Mouse (Mus musculus) C2C12 (cell line): Measurements from ENCODE around the gene Thnsl2.

Experiments
- CEBPB ChIP-seq: IDR thresholded peaks from one replicate; pipeline ENCODE4 v1.6.1; 2011; ENCODE audit warnings: low read depth, mild to moderate bottlenecking, control low read depth, moderate library complexity
- CTCF ChIP-seq: IDR thresholded peaks from one replicate; pipeline ENCODE4 v1.5.1; 2011; ENCODE audit not compliant: control insufficient read depth, insufficient read depth, insufficient read length
- MAX ChIP-seq: IDR thresholded peaks from one replicate; pipeline ENCODE4 v1.6.1; 2011; ENCODE audit warnings: mild to moderate bottlenecking, control low read depth
- MYOD1 ChIP-seq: IDR thresholded peaks from one replicate; pipeline ENCODE4 v1.6.1; 2011; ENCODE audit warnings: low read depth; ENCODE audit not compliant: control insufficient read depth, insufficient read length
- MYOG ChIP-seq: IDR thresholded peaks from one replicate; pipeline ENCODE4 v1.6.1; 2011; ENCODE audit not compliant: control insufficient read depth, insufficient read length; ENCODE audit errors: extremely low read depth
- USF1 ChIP-seq: IDR thresholded peaks from one replicate; pipeline ENCODE4 v1.6.1; 2011; ENCODE audit warnings: low read depth, mild to moderate bottlenecking, control low read depth, moderate library complexity

- TF ChIP-seq CEBPB: no peak
- no peak for TF ChIP-seq CTCF
- TF ChIP-seq MYOD1: no peak
- TF ChIP-seq MAX: no peak
- TF ChIP-seq USF1: no peak
- no peak for TF ChIP-seq MYOG
Observed at GRCm38 (mm10) chr6:71094693-71095092, 49.5 kb downstream of the Thnsl2 start.
